Mouse (Mus musculus) stomach, embryonic 16.5 days (tissue): ENCODE results near the gene Olfr725. TPM values are rescaled to one million over a fixed set of nuclear protein-coding genes. Genes with fewer than 3 reads are reported as not detected.

Experiments
- polyA plus RNA-seq: library from polyadenylated mRNA; unstranded; fragments of >200 nt; fragmentation: Nextera tagmentation; extraction: Ambion mirVana; gene quantifications from 2 replicates; pipeline ENCODE4 v1.2.1, GENCODE M21; 2015

Gene Olfr725
- polyA plus RNA-seq, 1 experiment from 2014 or later: not detected

Other genes with a start within 250 kb of the Olfr725 start
- not detected in 2 replicates for gene Olfr722, start 138.4 kb downstream of the Olfr725 start, polyA plus RNA-seq
- not detected in 2 replicates for gene Olfr723, start 108.6 kb downstream of the Olfr725 start, polyA plus RNA-seq
- gene Olfr724, start 77.1 kb downstream of the Olfr725 start, polyA plus RNA-seq: not detected in 2 replicates
- not detected in 2 replicates for gene Olfr726, start 50.6 kb upstream of the Olfr725 start, polyA plus RNA-seq
- gene Olfr727, start 82.8 kb upstream of the Olfr725 start, polyA plus RNA-seq: not detected in 2 replicates
- not detected in 2 replicates for gene Olfr728, start 102.3 kb upstream of the Olfr725 start, polyA plus RNA-seq
- not detected in 2 replicates for gene Olfr729, start 112.5 kb upstream of the Olfr725 start, polyA plus RNA-seq
- not detected in 2 replicates for gene Olfr730, start 147.8 kb upstream of the Olfr725 start, polyA plus RNA-seq
- gene Olfr731, start 201.5 kb upstream of the Olfr725 start, polyA plus RNA-seq: not detected in 2 replicates
- gene Olfr732, start 243.8 kb upstream of the Olfr725 start, polyA plus RNA-seq: not detected in 2 replicates